Mouse (Mus musculus): ENCODE measurements around the gene Gm45213. TPM values are rescaled to one million over a fixed set of nuclear protein-coding genes. Genes with fewer than 3 reads are reported as not detected.

Gene Gm45213
- polyA plus RNA-seq, 1 experiment, result not detected

- Histone ChIP-seq H3K79me2 (ENCODE audit: control insufficient read depth, insufficient read depth) (no peaks in the 10 kb centered on the region), H3K27me3 (ENCODE audit: control insufficient read depth, insufficient read depth, insufficient read length) (peaks cover 68% of the 10 kb centered on the region), H3K4me3 (no peak overlapping the region), H3K36me3 (ENCODE audit: control insufficient read depth, insufficient read depth) (no peaks in the 10 kb centered on the region), H3ac (ENCODE audit: control insufficient read depth, insufficient read length) (no peak overlapping the region), H3K4me2 (ENCODE audit: low read depth) (no peak overlapping the region)
- TF ChIP-seq POLR2A (IDR thresholded peaks at IDR 0.05; ENCODE audit: insufficient read length, low read depth) (no peak), TCF3 (IDR thresholded peaks at IDR 0.05; ENCODE audit: insufficient read length, low read depth) (no peak), MYOD1 (IDR thresholded peaks at IDR 0.05; ENCODE audit: control insufficient read depth in 1 of 3, insufficient read length in 2 of 3, low read depth in 2 of 3) (no peak), REST (IDR thresholded peaks at IDR 0.05; ENCODE audit: insufficient read depth, insufficient read length) (no peak), SRF (IDR thresholded peaks at IDR 0.05; ENCODE audit: control insufficient read depth, insufficient read length, low read depth) (no peak), CEBPB (IDR thresholded peaks at IDR 0.05; ENCODE audit: insufficient read depth, poor library complexity, severe bottlenecking) (no peak), MYOG (IDR thresholded peaks at IDR 0.05; ENCODE audit: control insufficient read depth in 1 of 3, insufficient read depth in 1 of 3, insufficient read length in 2 of 3, low read depth in 2 of 3) (no peak), USF1 (IDR thresholded peaks at IDR 0.05; ENCODE audit: low read depth) (no peak), E2F4 (IDR thresholded peaks at IDR 0.05; ENCODE audit: insufficient read depth) (no peak), MAX (IDR thresholded peaks at IDR 0.05; ENCODE audit: low read depth) (no peak), TCF12 (IDR thresholded peaks at IDR 0.05; ENCODE audit: insufficient read depth, poor library complexity, severe bottlenecking) (no peak), POLR2AphosphoS2 (IDR thresholded peaks at IDR 0.05; ENCODE audit: insufficient read length, low read depth) (no peak)
Observed at GRCm38 (mm10) chr7:66038730-66039129, 4.7 kb upstream of the Gm45213 start.

- Histone ChIP-seq H3K27me3 (ENCODE audit: control insufficient read depth, insufficient read depth, insufficient read length) (peaks cover 65% of the 10 kb centered on the region), H3K4me3 (no peak overlapping the region), H3K79me2 (ENCODE audit: control insufficient read depth, insufficient read depth) (no peaks in the 10 kb centered on the region), H3K4me2 (ENCODE audit: low read depth) (no peak overlapping the region), H3ac (ENCODE audit: control insufficient read depth, insufficient read length) (no peak overlapping the region), H3K36me3 (ENCODE audit: control insufficient read depth, insufficient read depth) (no peaks in the 10 kb centered on the region)
- TF ChIP-seq USF1 (IDR thresholded peaks at IDR 0.05; ENCODE audit: low read depth) (no peak), POLR2AphosphoS2 (IDR thresholded peaks at IDR 0.05; ENCODE audit: insufficient read length, low read depth) (no peak), SRF (IDR thresholded peaks at IDR 0.05; ENCODE audit: control insufficient read depth, insufficient read length, low read depth) (no peak), REST (IDR thresholded peaks at IDR 0.05; ENCODE audit: insufficient read depth, insufficient read length) (no peak), E2F4 (IDR thresholded peaks at IDR 0.05; ENCODE audit: insufficient read depth) (no peak), MYOD1 (IDR thresholded peaks at IDR 0.05; ENCODE audit: control insufficient read depth in 1 of 3, insufficient read length in 2 of 3, low read depth in 2 of 3) (no peak), MAX (IDR thresholded peaks at IDR 0.05; ENCODE audit: low read depth) (no peak), TCF12 (IDR thresholded peaks at IDR 0.05; ENCODE audit: insufficient read depth, poor library complexity, severe bottlenecking) (no peak), TCF3 (IDR thresholded peaks at IDR 0.05; ENCODE audit: insufficient read length, low read depth) (no peak), POLR2A (IDR thresholded peaks at IDR 0.05; ENCODE audit: insufficient read length, low read depth) (no peak), MYOG (IDR thresholded peaks at IDR 0.05; ENCODE audit: control insufficient read depth in 1 of 3, insufficient read depth in 1 of 3, insufficient read length in 2 of 3, low read depth in 2 of 3) (no peak), CEBPB (IDR thresholded peaks at IDR 0.05; ENCODE audit: insufficient read depth, poor library complexity, severe bottlenecking) (no peak)
Observed at GRCm38 (mm10) chr7:66040026-66040814, 3.2 kb upstream of the Gm45213 start.

GRCm38 (mm10) chr7:66044617-66045016 lies 1.2 kb downstream of the Gm45213 start:
- peaks cover 70% of the 10 kb centered on the region for H3K27me3 ChIP-seq (ENCODE audit: control insufficient read depth, insufficient read depth, insufficient read length)
- TF ChIP-seq MYOD1 (IDR thresholded peaks at IDR 0.05; ENCODE audit: control insufficient read depth in 1 of 3, insufficient read length in 2 of 3, low read depth in 2 of 3) (peak in 1 of 3 experiments; percentile 42), SRF (IDR thresholded peaks at IDR 0.05; ENCODE audit: control insufficient read depth, insufficient read length, low read depth) (no peak), TCF3 (IDR thresholded peaks at IDR 0.05; ENCODE audit: insufficient read length, low read depth) (no peak)
- H3K4me2 ChIP-seq (ENCODE audit: low read depth), result no peak overlapping the region
- no peaks in the 10 kb centered on the region for H3K79me2 ChIP-seq (ENCODE audit: control insufficient read depth, insufficient read depth)
- H3K4me3 ChIP-seq, result no peak overlapping the region
- no peak overlapping the region for H3ac ChIP-seq (ENCODE audit: control insufficient read depth, insufficient read length)
- no peaks in the 10 kb centered on the region for H3K36me3 ChIP-seq (ENCODE audit: control insufficient read depth, insufficient read depth)

- H3K36me3 ChIP-seq (ENCODE audit: control insufficient read depth, insufficient read depth), result no peaks in the 10 kb centered on the region
- TF ChIP-seq TCF3 (IDR thresholded peaks at IDR 0.05; ENCODE audit: insufficient read length, low read depth) (no peak), SRF (IDR thresholded peaks at IDR 0.05; ENCODE audit: control insufficient read depth, insufficient read length, low read depth) (no peak), TCF12 (IDR thresholded peaks at IDR 0.05; ENCODE audit: insufficient read depth, poor library complexity, severe bottlenecking) (no peak), REST (IDR thresholded peaks at IDR 0.05; ENCODE audit: insufficient read depth, insufficient read length) (no peak), E2F4 (IDR thresholded peaks at IDR 0.05; ENCODE audit: insufficient read depth) (no peak), POLR2A (IDR thresholded peaks at IDR 0.05; ENCODE audit: insufficient read length, low read depth) (no peak), CEBPB (IDR thresholded peaks at IDR 0.05; ENCODE audit: insufficient read depth, poor library complexity, severe bottlenecking) (no peak), MYOD1 (IDR thresholded peaks at IDR 0.05; ENCODE audit: control insufficient read depth in 1 of 3, insufficient read length in 2 of 3, low read depth in 2 of 3) (no peak), POLR2AphosphoS2 (IDR thresholded peaks at IDR 0.05; ENCODE audit: insufficient read length, low read depth) (no peak), USF1 (IDR thresholded peaks at IDR 0.05; ENCODE audit: low read depth) (no peak), MYOG (IDR thresholded peaks at IDR 0.05; ENCODE audit: control insufficient read depth in 1 of 3, insufficient read depth in 1 of 3, insufficient read length in 2 of 3, low read depth in 2 of 3) (no peak), MAX (IDR thresholded peaks at IDR 0.05; ENCODE audit: low read depth) (no peak)
- H3K79me2 ChIP-seq (ENCODE audit: control insufficient read depth, insufficient read depth), result no peaks in the 10 kb centered on the region
- H3K27me3 ChIP-seq (ENCODE audit: control insufficient read depth, insufficient read depth, insufficient read length), result peaks cover 65% of the 10 kb centered on the region
- no peak overlapping the region for H3K4me2 ChIP-seq (ENCODE audit: low read depth)
- H3ac ChIP-seq (ENCODE audit: control insufficient read depth, insufficient read length), result no peak overlapping the region
- no peak overlapping the region for H3K4me3 ChIP-seq
Observed at GRCm38 (mm10) chr7:66046921-66047918, 3.8 kb downstream of the Gm45213 start.

Measured in myocyte (in vitro differentiated cells).